Mouse (Mus musculus): ENCODE results near the gene Slc9a9.

GRCm38 (mm10) chr9:94682260-94682659, 12.6 kb downstream of the Slc9a9 start:
- no peak for TF ChIP-seq CTCF (IDR thresholded peaks at IDR 0.05; ENCODE audit: low read depth)
- TF ChIP-seq EP300 (IDR thresholded peaks at IDR 0.05; ENCODE audit: low read depth), result no peak
